Mouse (Mus musculus): ENCODE data around the gene Slc2a3. TPM values are rescaled to one million over a fixed set of nuclear protein-coding genes. Genes with fewer than 3 reads are reported as not detected.

Gene Slc2a3
- polyA plus RNA-seq, 1 experiment from 2014 or later = 21.1 TPM

DNA sequence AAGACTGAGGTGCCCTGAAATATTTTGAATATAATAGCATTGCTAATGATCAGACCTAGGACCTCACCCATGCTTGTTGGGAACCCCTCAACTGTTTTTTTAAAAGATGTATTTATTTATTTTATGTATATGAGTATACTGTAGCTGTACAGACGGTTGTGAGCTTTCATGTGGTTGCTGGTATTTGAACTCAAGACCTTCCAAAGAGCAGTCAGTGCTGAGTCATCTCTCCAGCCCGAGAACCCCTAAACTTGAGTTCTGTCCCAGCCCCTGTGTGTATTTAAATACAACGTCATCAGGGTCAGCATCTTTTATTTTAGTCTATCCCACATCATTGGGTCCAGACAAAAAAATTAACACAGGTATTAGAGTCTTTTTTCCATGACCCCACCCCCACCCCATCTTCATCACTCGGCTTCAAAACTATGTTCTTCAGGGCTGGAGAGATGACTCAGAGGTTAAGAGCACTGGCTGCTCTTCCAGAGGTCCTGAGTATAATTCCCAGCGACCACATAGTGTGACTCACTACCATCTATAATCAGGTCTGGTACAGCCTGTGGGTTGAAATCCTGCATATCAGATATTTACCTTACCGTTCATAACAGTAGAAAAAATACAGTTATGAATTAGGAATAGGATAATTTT is 111.9 kb downstream of the Slc2a3 start:
- Histone ChIP-seq H3K9me3 (no peaks in the 10 kb centered on the region), H3K27me3 (no peaks in the 10 kb centered on the region), H3K36me3 (no peaks in the 10 kb centered on the region), H3K4me3 (no peak overlapping the region), H3K4me2 (no peak overlapping the region), H3K27ac (no peak overlapping the region), H3K4me1 (replicated peaks) (no peaks in the 10 kb centered on the region), H3K9ac (no peak overlapping the region)
- ATAC-seq (ENCODE audit: low FRiP score) = no peak
- WGBS = 82% methylated on average over 6 of the region's 6 CpGs

DNA sequence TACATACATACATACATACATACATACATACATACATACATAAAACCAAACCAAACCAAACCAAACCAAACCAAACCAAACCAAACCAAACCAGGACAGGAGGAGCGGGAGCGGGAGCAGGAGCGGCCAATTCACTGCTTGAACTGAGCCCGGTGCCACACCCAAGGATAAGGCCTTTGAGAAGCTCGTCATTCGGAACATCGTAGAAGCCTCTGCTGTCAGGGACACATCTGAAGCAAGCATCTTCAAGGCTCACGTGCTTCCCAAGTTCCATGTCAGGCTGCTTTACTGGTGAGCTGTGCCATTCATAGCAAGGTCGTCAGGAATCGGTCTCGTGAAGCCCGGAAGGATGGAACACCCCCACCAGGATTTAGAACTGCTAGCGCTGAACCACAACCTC is 114.7 kb downstream of the Slc2a3 start:
- ATAC-seq (ENCODE audit: low FRiP score) = no peak
- WGBS = 94% methylated on average over 13 of the region's 13 CpGs
- H3K4me2 ChIP-seq = no peak overlapping the region

DNA sequence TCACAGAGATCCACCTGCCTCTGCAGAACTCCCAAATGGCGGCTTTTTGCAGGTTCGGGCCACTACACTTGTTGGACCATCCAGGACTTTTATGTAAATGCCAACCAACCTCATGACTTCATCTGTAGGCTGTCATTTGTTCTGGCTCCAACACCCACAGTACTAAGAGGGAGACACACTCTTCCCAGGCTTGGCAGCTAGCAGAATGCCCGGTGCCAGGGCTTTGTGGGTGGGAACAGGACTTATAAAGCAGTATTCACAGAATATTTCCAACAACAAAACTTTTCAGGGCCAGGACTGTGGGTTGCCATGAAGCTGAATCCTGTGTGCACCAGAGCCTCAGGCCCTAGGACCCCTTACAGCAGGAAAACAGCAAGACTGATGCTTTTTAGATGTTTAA is 118.8 kb downstream of the Slc2a3 start:
- Histone ChIP-seq H3K4me1 (replicated peaks) (no peaks in the 10 kb centered on the region), H3K27me3 (no peaks in the 10 kb centered on the region), H3K36me3 (no peaks in the 10 kb centered on the region), H3K9ac (no peak overlapping the region), H3K9me3 (no peaks in the 10 kb centered on the region), H3K27ac (no peak overlapping the region), H3K4me3 (no peak overlapping the region), H3K4me2 (no peak overlapping the region)
- no peak for ATAC-seq (ENCODE audit: low FRiP score)
- 93% methylated on average over 3 of the region's 3 CpGs for WGBS

More for the DNA sequence above, 114.7 kb downstream of the Slc2a3 start:
- H3K27ac ChIP-seq = no peak overlapping the region
- H3K27me3 ChIP-seq = no peaks in the 10 kb centered on the region
- no peaks in the 10 kb centered on the region for H3K4me1 ChIP-seq (replicated peaks)
- H3K9ac ChIP-seq = no peak overlapping the region
- no peaks in the 10 kb centered on the region for H3K36me3 ChIP-seq
- no peaks in the 10 kb centered on the region for H3K9me3 ChIP-seq
- no peak overlapping the region for H3K4me3 ChIP-seq

Small RNAs within 50 kb of the gene (microRNA-seq; reads per million reads assigned to microRNA genes)
- not detected for gene Mir7231

Other genes starting within 250 kb of the Slc2a3 start
- gene Aicda, start 247.8 kb downstream of the Slc2a3 start, polyA plus RNA-seq (2015; fragmentation: Nextera tagmentation; extraction: Ambion mirVana) = 0.71 and 1.1 TPM in 2 replicates
- 1.5 and 2.5 TPM in 2 replicates for gene Apobec1, start 199.2 kb downstream of the Slc2a3 start, polyA plus RNA-seq (2015; fragmentation: Nextera tagmentation; extraction: Ambion mirVana)
- 0.08 TPM in 1 of 2 replicates, not detected in the other for gene Gdf3, start 191.6 kb downstream of the Slc2a3 start, polyA plus RNA-seq (2015; fragmentation: Nextera tagmentation; extraction: Ambion mirVana)
- not detected in 2 replicates for gene Dppa3, start 175.2 kb downstream of the Slc2a3 start, polyA plus RNA-seq (2015; fragmentation: Nextera tagmentation; extraction: Ambion mirVana)
- gene Nanog, start 94.2 kb downstream of the Slc2a3 start, polyA plus RNA-seq (2015; fragmentation: Nextera tagmentation; extraction: Ambion mirVana) = 0.21 and 0.22 TPM in 2 replicates
- 6.0 and 6.2 TPM in 2 replicates for gene Foxj2, start 18.3 kb upstream of the Slc2a3 start, polyA plus RNA-seq (2015; fragmentation: Nextera tagmentation; extraction: Ambion mirVana)
- gene C3ar1, start 54.5 kb upstream of the Slc2a3 start, polyA plus RNA-seq (2015; fragmentation: Nextera tagmentation; extraction: Ambion mirVana) = 1.7 TPM in 2 replicates
- gene Necap1, start 72.8 kb upstream of the Slc2a3 start, polyA plus RNA-seq (2015; fragmentation: Nextera tagmentation; extraction: Ambion mirVana) = 121 and 130 TPM in 2 replicates
- gene Clec4a1, start 120.2 kb upstream of the Slc2a3 start, polyA plus RNA-seq (2015; fragmentation: Nextera tagmentation; extraction: Ambion mirVana) = 1.4 and 1.5 TPM in 2 replicates
- gene Clec4a3, start 150.9 kb upstream of the Slc2a3 start, polyA plus RNA-seq (2015; fragmentation: Nextera tagmentation; extraction: Ambion mirVana) = 1.2 and 1.6 TPM in 2 replicates
- not detected in 2 replicates for gene Clec4a4, start 188.7 kb upstream of the Slc2a3 start, polyA plus RNA-seq (2015; fragmentation: Nextera tagmentation; extraction: Ambion mirVana)
- gene Clec4b1, start 248.3 kb upstream of the Slc2a3 start, polyA plus RNA-seq (2015; fragmentation: Nextera tagmentation; extraction: Ambion mirVana) = not detected in 2 replicates

All from hindbrain, embryonic 13.5 days (tissue).